Mouse (Mus musculus) C2C12 (cell line): ENCODE measurements at regions not wholly inside any gene's neighbourhood (a gene's known extent, or its start where the extent isn't known, plus 50 kb on each side); places are given as distances from the start of the nearest gene placed in this dataset.

Experiments used
- H3K27me3 ChIP-seq: one replicate; pipeline ENCODE4 v1.6.1; 2011; ENCODE audit not compliant: control insufficient read depth, insufficient read depth, insufficient read length
- H3K36me3 ChIP-seq: one replicate; pipeline ENCODE4 v1.6.1; 2011; ENCODE audit not compliant: control insufficient read depth, insufficient read depth
- H3K4me3 ChIP-seq: one replicate; pipeline ENCODE4 v1.5.1; 2011; ENCODE audit warnings: mild to moderate bottlenecking, control low read depth; ENCODE audit not compliant: poor library complexity, insufficient read depth, severe bottlenecking
- H3K79me2 ChIP-seq: one replicate; pipeline ENCODE4 v1.6.1; 2011; ENCODE audit not compliant: control insufficient read depth, insufficient read depth
- H3K79me3 ChIP-seq: one replicate; pipeline ENCODE4 v1.6.1; 2011; ENCODE audit warnings: low read depth, control low read depth
- H3ac ChIP-seq: one replicate; pipeline ENCODE3; 2011; ENCODE audit warnings: low read depth; ENCODE audit not compliant: control insufficient read depth, insufficient read length
- CEBPB ChIP-seq: IDR thresholded peaks from one replicate; pipeline ENCODE4 v1.6.1; 2011; ENCODE audit warnings: low read depth, mild to moderate bottlenecking, control low read depth, moderate library complexity
- CTCF ChIP-seq: IDR thresholded peaks from one replicate; pipeline ENCODE4 v1.5.1; 2011; ENCODE audit not compliant: control insufficient read depth, insufficient read depth, insufficient read length
- FOSL1 ChIP-seq: IDR thresholded peaks from one replicate; pipeline ENCODE4 v1.8.0; 2011; ENCODE audit warnings: mild to moderate bottlenecking, low read length; ENCODE audit not compliant: poor library complexity, insufficient read depth, severe bottlenecking
- MAX ChIP-seq: IDR thresholded peaks from one replicate; pipeline ENCODE4 v1.6.1; 2011; ENCODE audit warnings: mild to moderate bottlenecking, control low read depth
- MYOD1 ChIP-seq: IDR thresholded peaks from one replicate; pipeline ENCODE4 v1.6.1; 2011; ENCODE audit warnings: low read depth; ENCODE audit not compliant: control insufficient read depth, insufficient read length
- MYOG ChIP-seq: IDR thresholded peaks from one replicate; pipeline ENCODE4 v1.6.1; 2011; ENCODE audit not compliant: control insufficient read depth, insufficient read length; ENCODE audit errors: extremely low read depth
- USF1 ChIP-seq: IDR thresholded peaks from one replicate; pipeline ENCODE4 v1.6.1; 2011; ENCODE audit warnings: low read depth, mild to moderate bottlenecking, control low read depth, moderate library complexity

DNA sequence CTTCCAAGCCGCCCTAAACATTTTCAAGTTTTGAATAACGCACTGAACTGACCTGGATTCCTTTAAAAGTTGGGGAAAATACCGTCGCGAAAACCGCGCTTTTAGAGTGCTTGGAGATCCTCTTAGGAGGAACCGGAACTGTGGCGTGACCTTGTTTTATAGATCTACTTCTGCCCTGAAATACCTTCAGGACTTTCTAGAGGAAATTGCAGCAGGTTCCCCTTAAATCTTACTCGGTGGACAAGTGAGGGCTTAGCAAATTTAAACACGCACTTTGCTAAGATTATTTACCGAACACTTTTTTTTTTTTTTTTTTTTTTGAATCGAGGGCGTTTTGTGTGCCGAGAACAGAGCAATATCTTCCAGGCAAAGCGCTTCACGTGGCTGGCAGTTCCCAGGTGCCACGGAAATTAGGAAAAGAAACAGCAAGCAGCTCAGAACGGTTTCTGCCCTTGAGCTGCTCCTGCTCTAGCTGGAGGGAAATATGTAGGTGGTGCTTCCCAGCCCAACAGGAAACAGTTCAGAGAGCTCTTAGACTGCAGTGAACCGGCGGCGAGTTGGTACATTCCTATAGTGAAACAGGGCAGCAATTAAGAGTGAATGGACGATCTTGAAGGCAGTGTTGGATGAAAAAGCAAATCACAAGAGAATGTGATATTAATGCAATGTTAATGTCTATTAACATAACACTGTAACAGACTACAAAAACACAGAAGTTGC lies 127.1 kb downstream of the Tmem161b start:
- Histone ChIP-seq H3K79me2 (no peaks in the 10 kb centered on the region), H3K36me3 (no peaks in the 10 kb centered on the region), H3K79me3 (no peaks in the 10 kb centered on the region), H3K27me3 (no peaks in the 10 kb centered on the region), H3K4me3 (no peak overlapping the region), H3ac (no peak overlapping the region)
- no peak for TF ChIP-seq MYOG
- no peak for TF ChIP-seq CEBPB
- TF ChIP-seq CTCF, result no peak
- no peak for TF ChIP-seq FOSL1
- no peak for TF ChIP-seq USF1
- no peak for TF ChIP-seq MAX
- TF ChIP-seq MYOD1, result no peak

DNA sequence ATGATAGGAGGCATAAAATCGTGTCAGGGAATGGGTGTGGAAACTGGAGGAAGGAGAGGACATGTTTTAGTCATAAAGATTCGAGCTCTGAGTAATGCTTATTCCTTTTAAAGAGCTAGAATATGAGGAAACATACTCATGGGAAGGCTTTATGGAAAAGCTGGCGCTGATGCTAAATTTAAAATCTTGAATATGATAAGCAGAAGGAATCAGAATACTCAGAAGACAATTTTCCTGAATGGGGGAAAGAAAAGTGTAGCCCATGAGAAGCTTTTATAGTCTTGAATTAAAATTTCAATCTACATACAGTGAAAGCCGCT lies 127.6 kb downstream of the Tmem161b start:
- no peaks in the 10 kb centered on the region for H3K79me3 ChIP-seq
- no peak overlapping the region for H3K4me3 ChIP-seq

DNA sequence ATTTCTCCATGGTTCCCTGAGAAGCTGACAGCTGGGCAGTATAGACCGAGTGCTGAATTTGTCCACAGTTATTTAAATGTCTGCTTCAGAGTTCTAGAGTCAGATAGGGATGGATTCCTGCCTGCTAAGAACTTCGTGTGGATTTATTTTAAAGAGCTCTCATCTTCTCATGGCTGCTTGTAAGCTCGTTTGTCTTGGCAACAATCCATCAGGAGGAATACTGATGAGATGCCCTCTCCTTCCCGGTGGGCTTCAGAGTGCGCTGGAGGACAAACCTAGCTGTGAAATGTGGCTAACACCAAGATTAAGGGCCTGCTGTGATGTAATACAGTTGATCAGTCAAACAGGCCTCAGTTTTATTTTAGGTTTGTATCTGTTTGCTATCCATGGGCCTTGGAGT lies 128.7 kb downstream of the Tmem161b start:
- Histone ChIP-seq H3K4me3 (no peak overlapping the region), H3K79me3 (no peaks in the 10 kb centered on the region), H3K27me3 (no peaks in the 10 kb centered on the region), H3ac (no peak overlapping the region), H3K79me2 (no peaks in the 10 kb centered on the region), H3K36me3 (no peaks in the 10 kb centered on the region)
- no peak for TF ChIP-seq MAX
- TF ChIP-seq MYOG, result no peak
- TF ChIP-seq CEBPB, result no peak
- no peak for TF ChIP-seq FOSL1
- no peak for TF ChIP-seq MYOD1
- no peak for TF ChIP-seq CTCF
- TF ChIP-seq USF1, result no peak

More for the DNA sequence above, 127.6 kb downstream of the Tmem161b start:
- TF ChIP-seq CEBPB (no peak), MYOD1 (no peak), MAX (no peak)
- Histone ChIP-seq H3ac (no peak overlapping the region), H3K36me3 (no peaks in the 10 kb centered on the region), H3K27me3 (no peaks in the 10 kb centered on the region), H3K79me2 (no peaks in the 10 kb centered on the region)

DNA sequence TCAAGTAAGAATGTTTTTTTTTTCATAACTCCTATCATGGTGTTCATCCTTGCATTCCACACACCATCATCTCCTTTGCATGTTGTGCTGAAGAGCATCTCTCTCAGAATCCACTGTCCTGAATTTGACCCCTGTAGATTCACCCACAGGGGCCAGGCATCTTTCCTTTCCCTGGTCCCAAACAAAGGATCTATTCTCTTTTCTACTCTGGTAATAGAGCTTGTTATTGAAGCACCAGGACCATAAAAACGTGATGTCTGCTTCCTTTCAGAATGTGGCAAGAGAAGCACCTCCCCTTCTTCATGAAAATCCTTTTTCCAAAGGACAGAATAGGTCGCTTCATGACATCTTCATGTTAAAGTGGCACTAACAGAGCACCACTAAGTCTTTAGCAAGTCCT lies 134.4 kb downstream of the Tmem161b start:
- Histone ChIP-seq H3K79me2 (no peaks in the 10 kb centered on the region), H3ac (no peak overlapping the region), H3K4me3 (no peak overlapping the region), H3K27me3 (no peaks in the 10 kb centered on the region), H3K79me3 (no peaks in the 10 kb centered on the region), H3K36me3 (no peaks in the 10 kb centered on the region)
- TF ChIP-seq CTCF, result no peak
- no peak for TF ChIP-seq CEBPB
- no peak for TF ChIP-seq MYOD1
- TF ChIP-seq USF1, result no peak
- no peak for TF ChIP-seq FOSL1
- no peak for TF ChIP-seq MYOG
- no peak for TF ChIP-seq MAX

DNA sequence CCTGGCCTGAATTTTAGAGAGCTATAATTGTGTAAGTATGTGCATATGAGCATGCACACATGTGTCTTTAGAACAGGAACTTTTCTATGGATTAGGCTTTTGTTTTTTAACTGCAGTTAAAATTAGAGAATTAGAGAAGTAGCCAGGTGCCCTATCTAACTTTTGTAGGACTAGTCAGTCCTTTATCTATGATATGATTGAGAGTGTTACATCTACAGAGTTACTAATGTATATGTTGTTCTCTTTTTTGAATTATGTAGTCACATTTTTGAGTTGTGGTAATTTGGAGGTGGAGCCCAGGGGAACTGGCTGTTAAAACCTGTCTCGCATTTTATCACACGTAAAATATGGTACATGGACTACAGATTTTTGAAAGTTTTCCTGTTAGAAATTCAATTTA lies 138.4 kb downstream of the Tmem161b start:
- H3K79me3 ChIP-seq, result no peaks in the 10 kb centered on the region
- no peak overlapping the region for H3ac ChIP-seq
- H3K79me2 ChIP-seq, result no peaks in the 10 kb centered on the region
- no peaks in the 10 kb centered on the region for H3K27me3 ChIP-seq
- no peak for TF ChIP-seq MAX
- no peak for TF ChIP-seq CTCF
- no peak for TF ChIP-seq MYOG
- no peak for TF ChIP-seq MYOD1
- TF ChIP-seq USF1, result no peak
- TF ChIP-seq CEBPB, result no peak
- no peak for TF ChIP-seq FOSL1
- no peak overlapping the region for H3K4me3 ChIP-seq
- no peaks in the 10 kb centered on the region for H3K36me3 ChIP-seq

DNA sequence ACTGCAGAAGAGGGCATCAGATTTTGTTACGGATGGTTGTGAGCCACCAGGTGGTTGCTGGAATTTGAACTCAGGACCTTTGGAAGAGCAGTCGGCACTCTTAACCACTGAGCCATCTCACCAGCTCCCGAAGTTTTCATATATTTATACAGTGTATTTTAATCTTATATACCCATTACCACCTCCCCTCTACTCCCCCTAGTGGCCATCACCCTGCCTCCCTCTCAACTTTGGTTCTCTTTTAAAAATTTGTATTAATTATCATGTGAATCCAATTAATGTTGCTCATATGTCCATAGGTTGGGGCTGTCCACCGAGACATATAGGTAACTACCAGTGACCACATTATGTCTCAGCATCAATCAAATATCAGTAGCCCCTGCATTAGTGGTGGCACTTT lies 142.0 kb downstream of the Tmem161b start:
- H3K27me3 ChIP-seq, result no peaks in the 10 kb centered on the region
- no peak overlapping the region for H3K4me3 ChIP-seq
- H3K36me3 ChIP-seq, result no peaks in the 10 kb centered on the region
- no peaks in the 10 kb centered on the region for H3K79me3 ChIP-seq
- H3ac ChIP-seq, result no peak overlapping the region
- TF ChIP-seq MAX, result no peak
- TF ChIP-seq MYOD1, result no peak
- no peak for TF ChIP-seq USF1
- no peak for TF ChIP-seq CTCF
- TF ChIP-seq FOSL1, result no peak
- no peak for TF ChIP-seq CEBPB
- no peak for TF ChIP-seq MYOG
- no peaks in the 10 kb centered on the region for H3K79me2 ChIP-seq
